Mouse (Mus musculus) embryonic facial prominence, embryonic 14.5 days (tissue): ENCODE measurements around the gene Coro7. TPM values are rescaled to one million over a fixed set of nuclear protein-coding genes. Genes with fewer than 3 reads are reported as not detected.

Experiments used
- polyA plus RNA-seq: library from polyadenylated mRNA; unstranded; fragments of >200 nt; fragmentation: Nextera tagmentation; extraction: Ambion mirVana; gene quantifications from 2 replicates; pipeline ENCODE4 v1.2.1, GENCODE M21; 2014

The Coro7 gene
- polyA plus RNA-seq, 1 experiment from 2014 or later: 11.5 TPM

Other genes with a start within 250 kb of the Coro7 start
- 89.2 and 112 TPM in 2 replicates for gene Srl, start 138.0 kb downstream of the Coro7 start, polyA plus RNA-seq
- 16.6 and 17.2 TPM in 2 replicates for gene Tfap4, start 119.9 kb downstream of the Coro7 start, polyA plus RNA-seq
- gene Glis2, start 85.1 kb downstream of the Coro7 start, polyA plus RNA-seq: 34.7 and 36.3 TPM in 2 replicates
- gene Pam16, start 54.8 kb downstream of the Coro7 start, polyA plus RNA-seq: 90.8 and 90.9 TPM in 2 replicates
- 31.3 and 32.4 TPM in 2 replicates for gene Vasn, start 39.8 kb downstream of the Coro7 start, polyA plus RNA-seq
- 57.6 and 57.7 TPM in 2 replicates for gene Dnaja3, start 39.8 kb downstream of the Coro7 start, polyA plus RNA-seq
- 46.3 and 56.8 TPM in 2 replicates for gene Nmral1, start 39.6 kb upstream of the Coro7 start, polyA plus RNA-seq
- 97.6 and 107 TPM in 2 replicates for gene Hmox2, start 46.6 kb upstream of the Coro7 start, polyA plus RNA-seq
- 86.7 and 91.2 TPM in 2 replicates for gene Cdip1, start 110.5 kb upstream of the Coro7 start, polyA plus RNA-seq
- gene 4930562C15Rik, start 155.6 kb upstream of the Coro7 start, polyA plus RNA-seq: 0.33 and 0.39 TPM in 2 replicates
- 36.3 and 39.0 TPM in 2 replicates for gene Ubald1, start 200.5 kb upstream of the Coro7 start, polyA plus RNA-seq
- gene Mgrn1, start 206.5 kb upstream of the Coro7 start, polyA plus RNA-seq: 76.2 and 87.8 TPM in 2 replicates